Mouse (Mus musculus): ENCODE results near the gene Dnajb5.
"Not testable (repeated sequence)": the region's sequence is repeated elsewhere in the genome, so short reads cannot be mapped to it uniquely, and the experiment has no call there.

Dnajb5 gene

GRCm38 (mm10) chr4:42965039-42965719, 15.6 kb downstream of the Dnajb5 start:
- DNase-seq (ENCODE audit: low read depth, low spot score), result peak; percentile 85

- DNase-seq (ENCODE audit: low read depth, low spot score), result no peak
Measured at GRCm38 (mm10) chr4:42969304-42969703, 19.7 kb downstream of the Dnajb5 start, which contains the start of gene 1700022I11Rik. Gene 1700022I11Rik, plus strand, starts transcription at chr4:42969604.

- DNase-seq (ENCODE audit: low read depth, low spot score), result no peak
Measured at GRCm38 (mm10) chr4:42972952-42973351, 23.3 kb downstream of the Dnajb5 start.

GRCm38 (mm10) chr4:42973868-42974267, 24.3 kb downstream of the Dnajb5 start:
- no peak for DNase-seq (ENCODE audit: low read depth, low spot score)

- DNase-seq (ENCODE audit: low read depth, low spot score), result peak; percentile 55
Measured at GRCm38 (mm10) chr4:42978062-42978461, 28.4 kb downstream of the Dnajb5 start.

GRCm38 (mm10) chr4:42980467-42980866, 30.9 kb downstream of the Dnajb5 start:
- DNase-seq (ENCODE audit: low read depth, low spot score), result not testable (repeated sequence)

GRCm38 (mm10) chr4:42988296-42988695, 38.7 kb downstream of the Dnajb5 start:
- no peak for DNase-seq (ENCODE audit: low read depth, low spot score)

- DNase-seq (ENCODE audit: low read depth, low spot score), result no peak
Measured at GRCm38 (mm10) chr4:42998022-42998421, 48.4 kb downstream of the Dnajb5 start.

- DNase-seq (ENCODE audit: low read depth, low spot score), result peak; percentile 77
Measured at GRCm38 (mm10) chr4:42999451-43000140, 50.0 kb downstream of the Dnajb5 start.

DNA sequence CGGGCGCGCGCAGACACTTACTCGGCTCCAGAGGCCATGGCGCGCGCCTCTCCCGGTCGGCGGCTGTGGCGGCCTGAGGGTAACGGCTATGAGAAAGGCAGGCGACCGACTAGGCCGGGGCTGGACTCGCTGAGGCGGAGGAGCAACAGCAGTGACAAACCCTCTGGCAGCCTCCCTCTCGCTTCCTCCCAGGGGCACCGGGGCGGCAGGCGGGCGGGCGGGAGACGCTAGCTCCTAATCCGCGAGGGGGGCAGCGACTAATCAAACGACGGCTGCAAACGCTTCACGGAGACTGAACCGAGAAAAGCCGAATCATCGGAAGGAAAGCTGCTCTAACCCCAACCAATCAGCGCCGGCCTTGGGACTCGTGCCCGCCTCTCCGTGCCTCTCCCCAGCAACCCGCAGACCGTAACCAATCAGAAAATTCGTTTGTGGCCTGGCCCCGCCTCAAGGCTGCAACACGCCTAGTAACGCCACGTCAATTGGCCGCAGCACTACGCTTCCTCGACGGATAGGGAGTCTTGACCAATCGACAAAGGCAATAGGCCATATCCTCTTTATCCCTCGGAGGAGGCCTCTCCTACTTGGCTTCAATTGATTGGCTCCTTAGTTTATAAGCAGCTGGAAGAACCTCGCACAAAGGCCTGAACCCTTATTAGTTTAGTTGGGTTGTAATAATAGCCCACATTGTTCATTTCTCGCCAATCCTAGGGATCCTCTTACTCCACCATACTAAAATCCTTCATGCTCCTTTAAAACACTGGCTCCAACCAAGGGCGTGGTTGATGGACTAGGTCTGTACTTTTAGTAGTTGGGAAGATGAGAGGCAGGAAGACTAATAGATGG, 50.8 kb downstream of the Dnajb5 start, which contains the start of gene Vcp:
Gene Vcp, minus strand, starts transcription at position 367 of the 846 bp plus-strand sequence.
- peak; percentile 98 for DNase-seq (ENCODE audit: low read depth, low spot score)

DNA sequence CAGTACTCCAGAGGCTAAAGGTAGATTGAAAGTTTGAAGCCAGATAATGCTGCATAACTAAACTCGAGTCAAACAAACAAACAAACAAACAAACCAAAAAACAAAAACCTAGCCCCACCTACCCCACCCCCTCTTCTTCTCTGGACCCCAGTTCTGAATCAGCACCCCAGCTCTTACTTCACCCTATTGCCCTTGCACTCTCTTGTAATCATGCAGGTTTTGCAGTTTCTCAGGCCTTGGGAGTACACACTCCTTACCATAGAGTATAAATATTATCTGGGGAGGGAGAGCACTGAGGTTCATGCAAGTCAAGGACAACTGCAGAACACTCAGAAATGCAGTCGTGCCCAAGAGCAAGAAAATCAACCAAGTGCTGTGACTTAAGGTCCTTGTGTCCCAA, 51.7 kb downstream of the Dnajb5 start:
- DNase-seq (ENCODE audit: low read depth, low spot score), result no peak

DNA sequence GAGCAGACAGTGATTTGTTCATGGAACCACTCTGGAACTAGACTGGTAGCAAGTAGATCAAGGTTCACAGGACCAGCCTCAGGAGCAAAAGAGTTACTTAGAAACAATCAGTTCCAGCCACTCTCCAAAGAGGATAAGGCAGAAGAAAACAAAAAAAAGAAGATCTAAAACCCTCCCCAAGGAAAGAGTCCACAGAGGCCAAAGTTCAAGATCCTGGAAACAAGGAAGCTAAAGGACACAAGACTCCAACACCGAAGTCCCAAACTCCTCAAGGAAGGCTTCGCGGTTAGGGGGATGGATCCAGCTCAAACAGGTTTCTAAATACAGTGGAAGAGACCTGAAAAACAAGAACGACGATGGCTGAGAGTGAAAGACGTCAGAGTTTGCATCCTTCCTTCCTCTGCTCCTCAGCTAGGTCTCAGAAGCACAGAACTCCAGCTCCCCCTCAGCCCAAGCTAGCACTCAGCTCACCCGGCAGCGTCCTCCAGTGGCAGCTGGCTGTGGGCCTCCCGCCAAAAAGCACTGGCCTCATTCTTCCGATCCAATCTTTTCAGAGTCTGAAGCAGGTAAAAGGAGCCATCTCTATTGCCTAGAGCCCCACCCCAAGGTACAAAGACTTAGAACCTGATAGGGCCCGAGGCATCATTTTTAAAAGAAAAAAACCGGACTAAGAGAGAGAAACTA, 53.3 kb downstream of the Dnajb5 start:
- DNase-seq (ENCODE audit: low read depth, low spot score), result no peak

DNA sequence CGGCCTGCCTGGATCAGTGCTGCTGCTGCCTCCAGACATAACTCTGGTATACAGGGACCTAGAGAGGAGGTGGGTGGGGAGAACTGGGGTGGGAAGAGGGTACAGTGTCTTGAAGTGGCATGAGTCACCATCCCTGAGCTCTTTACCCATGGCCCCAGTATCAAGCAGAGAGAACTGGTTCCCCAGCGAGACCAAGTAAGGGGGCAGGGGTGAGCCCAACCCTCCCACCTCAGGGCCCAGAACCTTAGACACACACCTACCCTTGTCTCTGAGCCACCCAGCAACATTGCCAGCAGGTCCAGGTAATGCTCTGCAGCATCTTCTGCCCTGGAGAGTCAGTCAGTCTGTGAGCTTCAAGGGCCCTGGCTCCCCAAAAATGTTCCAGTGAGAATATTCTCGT, 55.3 kb downstream of the Dnajb5 start:
- DNase-seq (ENCODE audit: low read depth, low spot score), result no peak

- peak; percentile 80 for DNase-seq (ENCODE audit: low read depth, low spot score)
Measured at GRCm38 (mm10) chr4:43005765-43006164, 56.2 kb downstream of the Dnajb5 start.
